Mouse (Mus musculus) cerebral cortex, adult 2 months (tissue): Measurements from ENCODE around the gene Mettl27.

Experiments
- WGBS: fragments of 180-500 bp; shearing (Covaris S2); methylation state at CpG from one replicate; pipeline ENCODE4 v1.1.7; 2018; 5-methylcytosine and 5-hydroxymethylcytosine counted together

Gene Mettl27

DNA sequence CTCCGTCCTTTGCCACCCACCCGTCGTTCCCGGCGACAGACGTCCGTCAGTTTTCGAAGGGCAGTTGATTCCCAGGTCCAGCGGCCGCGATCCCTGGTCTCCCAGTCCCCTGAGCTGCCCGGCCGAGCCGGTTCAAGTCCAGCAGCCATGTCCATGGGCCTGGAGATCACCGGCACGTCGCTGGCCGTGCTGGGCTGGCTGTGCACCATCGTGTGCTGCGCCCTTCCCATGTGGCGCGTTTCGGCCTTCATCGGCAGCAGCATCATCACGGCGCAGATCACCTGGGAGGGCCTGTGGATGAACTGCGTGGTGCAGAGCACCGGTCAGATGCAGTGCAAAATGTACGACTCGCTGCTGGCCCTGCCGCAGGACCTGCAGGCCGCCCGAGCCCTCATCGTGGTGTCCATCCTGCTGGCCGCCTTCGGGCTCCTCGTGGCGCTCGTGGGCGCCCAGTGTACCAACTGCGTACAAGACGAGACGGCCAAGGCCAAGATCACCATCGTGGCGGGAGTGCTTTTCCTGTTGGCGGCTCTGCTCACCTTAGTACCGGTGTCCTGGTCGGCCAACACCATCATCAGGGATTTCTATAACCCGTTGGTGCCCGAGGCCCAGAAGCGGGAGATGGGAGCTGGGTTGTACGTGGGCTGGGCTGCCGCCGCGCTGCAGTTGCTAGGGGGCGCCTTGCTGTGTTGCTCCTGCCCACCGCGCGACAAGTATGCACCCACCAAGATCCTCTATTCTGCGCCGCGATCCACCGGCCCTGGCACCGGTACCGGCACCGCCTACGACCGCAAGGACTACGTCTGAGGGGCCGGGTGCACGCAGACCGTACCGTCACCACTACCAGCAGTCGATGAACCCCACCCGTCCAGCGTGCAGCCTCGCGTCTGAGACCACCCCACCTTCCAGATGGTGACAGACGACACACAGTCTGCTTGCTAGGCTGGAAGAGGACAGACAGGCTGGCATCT, 54.4 kb downstream of the Mettl27 start:
- 5% methylated on average over 79 of the region's 79 CpGs for WGBS

DNA sequence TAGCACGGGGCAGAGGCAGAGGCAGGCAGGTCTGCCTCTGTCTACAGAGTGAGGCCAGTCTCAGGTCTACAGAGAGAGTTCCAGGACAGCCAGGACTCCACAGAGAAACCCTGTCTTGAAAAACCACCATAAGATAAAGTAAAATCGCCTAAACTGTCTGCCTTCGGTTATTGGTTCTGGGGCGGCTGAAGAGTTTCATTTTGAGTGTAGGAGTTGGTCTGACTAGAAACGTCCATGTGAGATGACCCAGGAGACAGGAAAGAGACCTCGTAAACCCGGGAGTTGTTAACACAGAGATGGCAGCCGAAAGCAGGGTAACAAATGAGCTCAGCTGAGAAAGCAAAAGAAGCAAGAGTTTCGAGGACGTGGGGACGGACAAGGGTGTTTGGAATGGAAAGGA, 57.0 kb downstream of the Mettl27 start:
- 79% methylated on average over 11 of the region's 11 CpGs for WGBS

DNA sequence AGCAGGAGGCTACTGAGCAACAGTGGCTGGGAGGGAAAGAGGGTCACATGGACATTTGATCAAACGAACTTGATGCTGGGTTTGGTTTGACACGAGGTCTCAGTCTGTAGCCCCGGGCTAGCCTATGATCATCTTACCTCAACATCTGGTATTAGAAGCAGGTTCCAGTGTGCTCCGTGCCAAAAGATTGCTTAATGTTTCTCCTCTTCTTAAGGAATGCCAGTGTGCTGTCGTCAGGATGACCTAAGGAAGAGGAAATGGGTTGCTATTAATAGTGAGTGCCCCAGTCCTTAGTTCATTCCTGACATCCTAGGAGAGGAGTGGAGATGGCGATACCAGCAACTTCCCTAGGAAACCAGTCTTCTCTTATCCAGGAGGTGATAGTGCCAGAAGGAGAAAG, 57.6 kb downstream of the Mettl27 start:
- 66% methylated on average over 6 of the region's 6 CpGs for WGBS
